Mouse (Mus musculus) CD8-positive naive resting alpha-beta T cell, adult 57 days (primary cell): ENCODE results near the gene Mb21d2. TPM values are rescaled to one million over a fixed set of nuclear protein-coding genes. Genes with fewer than 3 reads are reported as not detected.

Source experiments
- total RNA-seq: library from RNA; stranded (reverse); gene quantifications from one replicate; pipeline ENCODE4 v1.2.4, GENCODE M21; 2023

Mb21d2 gene
- total RNA-seq, result not detected

DNA sequence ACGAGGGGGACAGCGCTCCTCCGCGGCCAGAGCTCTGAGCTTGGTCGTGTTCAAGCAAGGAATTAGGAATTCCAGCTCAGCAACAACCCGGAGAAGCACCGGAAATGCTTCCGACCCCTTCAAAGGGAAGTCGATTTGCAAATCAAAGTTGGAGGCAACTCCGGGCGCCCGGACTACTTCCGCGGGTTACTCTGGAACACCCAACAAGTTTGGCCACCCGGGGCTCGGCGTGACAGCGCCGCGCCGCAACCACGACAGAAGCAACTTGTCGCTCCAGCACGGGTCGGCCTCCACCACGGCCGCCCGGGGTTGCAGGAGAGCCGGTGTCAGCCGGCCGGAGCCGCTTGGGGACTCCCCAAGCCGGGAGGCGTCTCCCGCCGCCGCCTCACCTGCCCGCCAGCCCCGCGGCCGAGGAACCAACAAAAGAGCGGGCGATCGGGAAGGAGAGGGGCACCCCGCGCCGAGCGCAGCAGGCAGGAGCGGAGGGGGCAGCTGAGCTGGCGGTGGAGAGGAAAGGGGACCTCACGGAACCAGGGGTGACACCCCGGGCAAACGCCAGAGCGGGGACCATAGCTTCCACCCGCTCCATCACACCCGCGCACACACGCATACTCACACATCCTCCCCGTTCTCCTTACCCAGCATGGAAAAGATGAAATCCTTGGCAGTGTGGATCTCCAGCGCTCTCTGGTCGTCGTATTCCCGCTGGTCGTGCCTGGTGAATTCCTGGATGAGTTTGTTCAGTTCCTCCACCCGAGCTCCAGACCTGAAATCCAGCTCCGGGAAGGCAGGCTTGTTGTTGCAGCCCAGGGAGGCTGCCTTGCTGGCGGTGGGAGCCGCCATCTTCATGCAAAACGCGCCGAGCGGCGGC is at the start of gene Mb21d2:
Gene Mb21d2 (minus strand): TSS at position 859 of the 871 bp plus-strand sequence.

Other genes with a start within 250 kb of the Mb21d2 start
- gene Fgf12, start 176.6 kb downstream of the Mb21d2 start, total RNA-seq, result not detected